Mouse (Mus musculus): ENCODE data around the gene Fndc9.

Gene Fndc9

DNA sequence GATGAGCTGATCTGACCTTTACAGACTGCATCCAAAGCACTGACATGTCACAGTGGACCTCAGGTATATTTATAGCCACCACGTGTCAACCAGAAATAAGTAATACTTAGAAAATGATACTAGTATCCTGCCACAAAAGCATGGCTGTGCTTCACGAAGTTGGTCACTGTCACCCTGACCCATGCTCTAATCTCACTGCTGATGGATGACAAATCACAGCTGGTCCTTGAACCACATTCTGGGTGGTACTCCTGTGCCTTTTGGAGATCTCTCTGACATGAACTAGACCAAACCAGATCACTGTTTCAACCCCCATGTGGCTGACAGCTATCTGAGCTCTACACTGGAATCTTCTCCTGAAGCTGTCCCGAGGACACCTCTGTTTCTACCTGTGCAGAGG lies 27.5 kb downstream of the Fndc9 start:
- H3K9me3 ChIP-seq (ENCODE audit: low read length) = peaks cover 8% of the 10 kb centered on the region
- H3K27me3 ChIP-seq (ENCODE audit: insufficient read depth, low read length) = no peaks in the 10 kb centered on the region
- TF ChIP-seq CTCF (conservative IDR thresholded peaks at IDR 0.05; ENCODE audit: low read length) = no peak
- no peak for TF ChIP-seq NANOG (IDR thresholded peaks at IDR 0.05; ENCODE audit: borderline replicate concordance, low read length)
- no peak for TF ChIP-seq POU5F1 (IDR thresholded peaks at IDR 0.05; ENCODE audit: borderline replicate concordance, low read length)
- H3K4me3 ChIP-seq (replicated peaks; ENCODE audit: low read length) = no peak overlapping the region
- peaks cover 31% of the 10 kb centered on the region for H3K36me3 ChIP-seq (ENCODE audit: insufficient read depth, low read length)
- H3K4me1 ChIP-seq (replicated peaks; ENCODE audit: low read depth, low read length) = 0 out of 2 replicates have a peak, but pooled peaks cover 3% of the 10 kb centered on the region

DNA sequence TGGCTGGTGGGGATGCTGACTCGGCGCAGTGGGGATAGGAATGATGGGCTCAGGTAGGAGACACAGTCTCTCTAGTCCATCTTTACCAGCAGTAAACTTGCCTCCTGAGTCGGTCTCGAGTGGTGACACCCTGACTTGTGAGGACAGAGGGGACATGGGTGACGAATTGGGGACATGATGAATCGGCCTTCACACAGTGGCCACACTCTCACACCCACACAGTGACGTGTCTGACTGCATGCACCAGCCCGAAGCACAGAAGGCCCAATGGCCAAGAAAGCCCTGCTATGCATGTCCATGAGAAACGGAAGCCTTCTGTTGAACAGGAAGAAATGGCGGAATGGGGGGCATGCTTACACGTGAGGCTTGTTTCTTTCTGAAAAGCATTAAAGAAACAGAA lies 28.0 kb downstream of the Fndc9 start:
- Histone ChIP-seq H3K4me1 (replicated peaks; ENCODE audit: low read depth, low read length) (0 out of 2 replicates have a peak, but pooled peaks cover 3% of the 10 kb centered on the region), H3K36me3 (ENCODE audit: insufficient read depth, low read length) (peaks cover 26% of the 10 kb centered on the region), H3K9me3 (ENCODE audit: low read length) (peaks cover 3% of the 10 kb centered on the region), H3K27me3 (ENCODE audit: insufficient read depth, low read length) (no peaks in the 10 kb centered on the region), H3K4me3 (replicated peaks; ENCODE audit: low read length) (no peak overlapping the region)
- TF ChIP-seq POU5F1 (IDR thresholded peaks at IDR 0.05; ENCODE audit: borderline replicate concordance, low read length) (no peak), CTCF (conservative IDR thresholded peaks at IDR 0.05; ENCODE audit: low read length) (no peak), NANOG (IDR thresholded peaks at IDR 0.05; ENCODE audit: borderline replicate concordance, low read length) (no peak)

GRCm38 (mm10) chr11:46264584-46264983 lies 29.3 kb downstream of the Fndc9 start:
- no peaks in the 10 kb centered on the region for H3K9me3 ChIP-seq (ENCODE audit: low read length)
- H3K27me3 ChIP-seq (ENCODE audit: insufficient read depth, low read length) = no peaks in the 10 kb centered on the region
- no peak for TF ChIP-seq CTCF (conservative IDR thresholded peaks at IDR 0.05; ENCODE audit: low read length)
- TF ChIP-seq NANOG (IDR thresholded peaks at IDR 0.05; ENCODE audit: borderline replicate concordance, low read length) = no peak
- TF ChIP-seq POU5F1 (IDR thresholded peaks at IDR 0.05; ENCODE audit: borderline replicate concordance, low read length) = no peak
- 0 out of 2 replicates have a peak, but pooled peaks cover 3% of the 10 kb centered on the region for H3K4me1 ChIP-seq (replicated peaks; ENCODE audit: low read depth, low read length)
- H3K36me3 ChIP-seq (ENCODE audit: insufficient read depth, low read length) = peaks cover 27% of the 10 kb centered on the region
- no peak overlapping the region for H3K4me3 ChIP-seq (replicated peaks; ENCODE audit: low read length)

DNA sequence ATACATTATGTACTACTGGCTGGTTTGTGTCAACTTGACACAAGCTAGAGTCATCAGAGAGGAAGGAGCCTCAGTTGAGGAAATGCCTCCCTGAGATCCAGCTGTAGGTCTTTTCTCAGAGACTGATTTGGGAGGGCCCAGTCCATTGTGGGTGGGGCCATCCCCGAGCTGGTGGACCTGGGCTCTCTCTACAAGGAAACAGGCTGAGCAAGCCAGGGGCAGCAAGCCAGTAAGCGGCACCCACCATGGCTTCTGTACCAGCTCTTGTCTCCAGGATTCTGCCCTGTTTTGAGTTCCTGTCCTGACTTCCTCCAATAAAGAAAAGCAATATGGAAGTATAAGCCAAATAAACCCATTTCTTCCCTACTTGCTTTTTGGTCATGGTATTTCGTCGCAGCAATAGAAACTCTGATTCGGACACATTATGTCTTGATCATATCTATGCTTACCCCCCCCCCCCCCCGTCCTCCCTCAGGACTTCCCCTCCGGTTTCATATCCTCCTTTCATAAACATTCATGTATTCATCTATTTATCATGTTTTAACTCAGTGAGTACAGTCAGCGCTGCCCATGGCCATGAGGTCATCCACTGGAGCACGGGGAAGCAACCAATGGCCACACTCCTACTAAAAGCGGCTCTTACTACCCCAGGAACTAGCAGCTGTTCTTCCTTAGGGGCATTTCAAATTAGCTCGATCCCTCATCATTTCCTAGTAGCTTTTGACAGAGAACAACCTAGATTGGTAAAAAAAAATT lies 29.9 kb downstream of the Fndc9 start:
- H3K36me3 ChIP-seq (ENCODE audit: insufficient read depth, low read length) = peaks cover 27% of the 10 kb centered on the region
- TF ChIP-seq CTCF (conservative IDR thresholded peaks at IDR 0.05; ENCODE audit: low read length) (no peak), NANOG (IDR thresholded peaks at IDR 0.05; ENCODE audit: borderline replicate concordance, low read length) (no peak), POU5F1 (IDR thresholded peaks at IDR 0.05; ENCODE audit: borderline replicate concordance, low read length) (no peak)
- no peak overlapping the region for H3K4me3 ChIP-seq (replicated peaks; ENCODE audit: low read length)
- 0 out of 2 replicates have a peak, but pooled peaks cover 3% of the 10 kb centered on the region for H3K4me1 ChIP-seq (replicated peaks; ENCODE audit: low read depth, low read length)
- H3K27me3 ChIP-seq (ENCODE audit: insufficient read depth, low read length) = no peaks in the 10 kb centered on the region
- H3K9me3 ChIP-seq (ENCODE audit: low read length) = no peaks in the 10 kb centered on the region

DNA sequence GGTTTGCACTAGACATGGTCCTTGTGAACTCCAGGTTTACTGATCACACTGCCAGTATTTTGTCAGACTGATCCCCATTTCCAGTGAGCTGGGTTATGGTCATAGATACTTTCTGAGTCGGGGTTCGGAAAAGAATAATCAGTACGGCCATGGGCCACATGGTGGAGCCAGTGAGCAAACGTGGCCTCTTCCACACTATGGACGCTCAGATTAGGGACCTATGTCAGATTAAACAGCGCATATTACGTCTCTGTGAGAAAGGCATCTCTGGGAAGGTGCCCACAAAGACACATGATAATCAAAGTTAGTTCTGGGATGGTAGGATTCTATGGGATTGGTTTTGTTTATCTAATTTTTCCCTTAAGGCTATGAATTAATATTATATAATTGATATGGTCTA lies 33.7 kb downstream of the Fndc9 start:
- Histone ChIP-seq H3K4me3 (replicated peaks; ENCODE audit: low read length) (no peak overlapping the region), H3K36me3 (ENCODE audit: insufficient read depth, low read length) (peaks cover 27% of the 10 kb centered on the region), H3K27me3 (ENCODE audit: insufficient read depth, low read length) (no peaks in the 10 kb centered on the region), H3K9me3 (ENCODE audit: low read length) (no peaks in the 10 kb centered on the region), H3K4me1 (replicated peaks; ENCODE audit: low read depth, low read length) (no peaks in the 10 kb centered on the region)
- TF ChIP-seq NANOG (IDR thresholded peaks at IDR 0.05; ENCODE audit: borderline replicate concordance, low read length) = no peak
- TF ChIP-seq CTCF (conservative IDR thresholded peaks at IDR 0.05; ENCODE audit: low read length) = peak; percentile 83

DNA sequence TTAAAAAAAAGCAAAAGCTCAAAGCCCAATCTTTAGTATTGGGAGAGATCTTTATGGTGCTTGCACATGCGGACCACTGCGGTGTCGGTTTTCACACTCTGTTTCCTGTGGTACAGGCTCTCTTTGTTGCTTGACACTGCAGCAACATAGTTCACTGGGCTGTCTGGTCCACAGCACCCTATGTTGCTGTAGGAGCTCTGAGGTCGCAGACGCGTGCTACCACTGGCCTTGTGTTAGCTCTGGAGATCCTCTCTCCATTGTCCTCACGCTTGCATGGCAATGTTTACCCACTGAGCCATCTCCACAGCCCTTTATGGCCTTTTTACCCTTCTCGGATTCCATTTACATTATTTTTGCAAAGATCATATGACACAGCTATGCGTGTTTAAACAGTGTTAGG lies 34.1 kb downstream of the Fndc9 start:
- Histone ChIP-seq H3K9me3 (ENCODE audit: low read length) (no peaks in the 10 kb centered on the region), H3K27me3 (ENCODE audit: insufficient read depth, low read length) (no peaks in the 10 kb centered on the region), H3K36me3 (ENCODE audit: insufficient read depth, low read length) (peaks cover 30% of the 10 kb centered on the region), H3K4me1 (replicated peaks; ENCODE audit: low read depth, low read length) (no peaks in the 10 kb centered on the region), H3K4me3 (replicated peaks; ENCODE audit: low read length) (no peak overlapping the region)
- TF ChIP-seq POU5F1 (IDR thresholded peaks at IDR 0.05; ENCODE audit: borderline replicate concordance, low read length) (no peak), CTCF (conservative IDR thresholded peaks at IDR 0.05; ENCODE audit: low read length) (no peak), NANOG (IDR thresholded peaks at IDR 0.05; ENCODE audit: borderline replicate concordance, low read length) (no peak)

DNA sequence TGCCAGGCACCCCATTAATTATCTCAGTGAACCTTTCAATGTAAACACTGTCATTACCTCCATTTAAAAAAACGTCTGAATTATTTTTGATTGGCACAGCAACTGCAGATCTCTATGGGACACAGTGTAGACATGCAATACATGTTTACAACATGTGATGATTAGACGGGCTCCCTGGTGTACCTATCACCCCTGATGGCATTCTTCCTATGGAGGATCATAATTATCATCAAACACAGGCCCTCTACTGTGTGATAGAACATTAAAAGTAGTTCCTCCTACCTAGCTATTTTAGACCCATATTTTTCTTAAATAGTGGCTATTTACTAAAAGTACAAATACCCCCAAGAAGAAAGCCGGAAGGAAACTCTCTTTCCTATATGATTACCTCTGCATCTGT lies 34.6 kb downstream of the Fndc9 start:
- no peak for TF ChIP-seq POU5F1 (IDR thresholded peaks at IDR 0.05; ENCODE audit: borderline replicate concordance, low read length)
- no peak for TF ChIP-seq NANOG (IDR thresholded peaks at IDR 0.05; ENCODE audit: borderline replicate concordance, low read length)
- TF ChIP-seq CTCF (conservative IDR thresholded peaks at IDR 0.05; ENCODE audit: low read length) = no peak
- H3K36me3 ChIP-seq (ENCODE audit: insufficient read depth, low read length) = peaks cover 32% of the 10 kb centered on the region

DNA sequence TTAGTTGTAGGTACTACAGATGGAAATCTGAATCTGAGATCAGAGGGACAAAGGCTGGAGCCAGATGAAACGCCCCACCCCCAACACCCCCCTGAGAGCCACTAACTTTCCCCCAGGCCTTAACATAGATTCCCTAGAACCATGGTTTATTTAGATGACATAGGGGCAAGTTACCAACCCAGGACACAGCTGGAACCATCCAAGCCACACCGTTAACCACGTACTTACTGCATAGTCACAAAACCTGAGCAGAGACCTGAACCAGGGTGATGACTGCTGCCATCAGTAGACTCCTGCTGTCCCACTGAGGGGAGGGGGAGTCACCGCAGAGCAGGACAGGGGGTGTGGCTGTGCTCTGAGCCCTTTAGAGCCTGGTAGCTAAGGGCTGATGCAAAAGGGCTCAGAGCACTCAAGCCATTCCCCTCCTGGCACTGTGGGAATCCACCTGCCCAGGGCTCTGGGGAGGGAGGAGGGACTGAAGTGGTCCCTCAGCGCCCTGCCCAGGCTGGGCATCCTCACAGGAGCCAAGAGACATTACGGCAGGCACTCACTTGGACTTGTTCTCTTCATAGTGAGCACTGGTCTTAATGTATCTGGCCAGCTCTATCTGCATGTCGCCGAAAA lies 36.8 kb downstream of the Fndc9 start:
- no peak for TF ChIP-seq CTCF (conservative IDR thresholded peaks at IDR 0.05; ENCODE audit: low read length)
- TF ChIP-seq NANOG (IDR thresholded peaks at IDR 0.05; ENCODE audit: borderline replicate concordance, low read length) = no peak
- no peak for TF ChIP-seq POU5F1 (IDR thresholded peaks at IDR 0.05; ENCODE audit: borderline replicate concordance, low read length)
- no peaks in the 10 kb centered on the region for H3K27me3 ChIP-seq (ENCODE audit: insufficient read depth, low read length)
- no peaks in the 10 kb centered on the region for H3K9me3 ChIP-seq (ENCODE audit: low read length)
- H3K36me3 ChIP-seq (ENCODE audit: insufficient read depth, low read length) = peaks cover 22% of the 10 kb centered on the region
- peaks cover 16% of the 10 kb centered on the region for H3K4me1 ChIP-seq (replicated peaks; ENCODE audit: low read depth, low read length)
- no peak overlapping the region for H3K4me3 ChIP-seq (replicated peaks; ENCODE audit: low read length)

More for the DNA sequence above, 34.6 kb downstream of the Fndc9 start:
- no peaks in the 10 kb centered on the region for H3K27me3 ChIP-seq (ENCODE audit: insufficient read depth, low read length)
- H3K4me3 ChIP-seq (replicated peaks; ENCODE audit: low read length) = no peak overlapping the region
- H3K4me1 ChIP-seq (replicated peaks; ENCODE audit: low read depth, low read length) = no peaks in the 10 kb centered on the region
- H3K9me3 ChIP-seq (ENCODE audit: low read length) = no peaks in the 10 kb centered on the region

Measured in E14TG2a.4 (cell line).